Mouse (Mus musculus): ENCODE measurements around the gene Tgfb1i1. TPM values are rescaled to one million over a fixed set of nuclear protein-coding genes. Genes with fewer than 3 reads are reported as not detected.
A peak's percentile ranks its signal among the peaks of the same experiment; 100 is the strongest.

Tgfb1i1 gene
- polyA plus RNA-seq, 1 experiment from 2014 or later = 111 TPM

DNA sequence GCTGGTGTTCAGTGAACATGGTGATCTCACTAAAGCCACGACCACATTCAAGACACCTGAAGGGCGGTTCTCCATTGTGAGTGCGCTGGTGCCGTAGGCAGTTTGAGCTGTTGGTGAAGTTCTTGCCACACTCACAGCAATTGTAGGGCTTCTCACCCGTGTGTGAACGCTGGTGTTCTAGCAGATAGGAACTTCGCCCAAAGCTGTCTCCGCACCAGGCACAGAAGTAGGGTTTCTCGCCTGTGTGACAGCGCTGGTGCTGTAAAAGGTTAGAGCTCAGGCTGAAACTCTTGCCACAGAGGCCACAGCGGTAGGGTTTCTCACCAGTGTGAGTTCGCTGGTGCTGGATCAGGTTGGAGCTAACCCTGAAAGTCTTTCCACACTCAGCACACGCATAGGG is 10.2 kb upstream of the Tgfb1i1 start:
- ATAC-seq = no peak
- no peak for TF ChIP-seq CTCF (IDR thresholded peaks at IDR 0.05; ENCODE audit: low read depth)
- Histone ChIP-seq H3K36me3 (ENCODE audit: control insufficient read depth, insufficient read depth) (peaks cover 20% of the 10 kb centered on the region), H3K4me1 (replicated peaks; ENCODE audit: control insufficient read depth, insufficient read depth, low read length) (no peaks in the 10 kb centered on the region), H3K4me3 (ENCODE audit: low read depth, low read length) (no peak overlapping the region), H3K9me3 (ENCODE audit: control insufficient read depth) (no peaks in the 10 kb centered on the region), H3K27me3 (replicated peaks; ENCODE audit: control insufficient read depth, insufficient read depth, low read length) (no peaks in the 10 kb centered on the region), H3K4me2 (replicated peaks; ENCODE audit: low read depth) (peak overlapping the region; percentile 81), H3K9ac (ENCODE audit: low read depth, low read length) (no peak overlapping the region), H3K27ac (ENCODE audit: low read depth, low read length) (0 out of 2 replicates have a peak overlapping the region, but pooled peaks have one; percentile 99)
- WGBS = 92% methylated on average over 13 of the region's 13 CpGs

DNA sequence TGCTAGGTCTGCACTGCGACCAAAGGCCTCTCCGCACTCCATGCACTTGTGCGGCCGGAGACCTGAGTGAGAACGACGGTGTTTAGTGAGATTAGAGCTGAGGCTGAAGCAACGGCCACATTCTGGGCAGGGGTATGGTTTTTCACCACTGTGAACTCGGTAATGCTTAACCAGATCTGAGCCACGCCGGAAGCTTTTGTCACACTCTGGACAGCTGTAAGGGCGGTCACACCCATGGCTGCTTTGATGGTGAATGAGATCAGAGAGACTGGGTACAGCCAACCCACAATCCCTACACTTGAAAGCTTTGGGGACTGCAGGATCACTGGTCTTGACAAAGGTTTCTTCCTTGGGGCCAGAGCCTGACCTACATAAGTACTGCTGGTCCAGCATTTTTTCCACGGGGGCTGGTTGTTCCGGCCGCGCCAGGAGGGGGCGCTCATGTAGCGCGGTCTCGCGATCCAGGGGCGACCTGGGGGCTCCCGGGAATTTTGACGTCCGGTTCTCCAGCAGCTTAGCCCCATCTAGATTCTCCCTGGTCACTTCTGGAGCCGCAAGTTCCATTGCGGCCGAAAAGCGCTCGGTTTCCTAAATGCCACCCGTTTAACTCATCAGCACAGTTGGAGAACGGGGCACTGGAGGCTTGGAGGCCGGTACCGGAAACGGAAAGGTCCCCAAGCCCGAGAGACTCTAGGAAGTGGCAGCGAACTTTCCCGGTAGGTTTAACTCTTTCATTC is 9.6 kb upstream of the Tgfb1i1 start, which contains the start of gene Armc5:
Armc5 (plus strand) TSS at position 487 of the 737 bp plus-strand sequence.
- no peaks in the 10 kb centered on the region for H3K27me3 ChIP-seq (replicated peaks; ENCODE audit: control insufficient read depth, insufficient read depth, low read length)
- H3K4me2 ChIP-seq (replicated peaks; ENCODE audit: low read depth) = peak within 1 kb of the TSS; percentile 81
- H3K9me3 ChIP-seq (ENCODE audit: control insufficient read depth) = no peaks in the 10 kb centered on the region
- TF ChIP-seq CTCF (IDR thresholded peaks at IDR 0.05; ENCODE audit: low read depth) = peak; percentile 93
- 20% methylated on average over 37 of the region's 37 CpGs for WGBS
- peak within 1 kb of the TSS; percentile 76 for H3K4me3 ChIP-seq (ENCODE audit: low read depth, low read length)
- H3K27ac ChIP-seq (ENCODE audit: low read depth, low read length) = peak within 1 kb of the TSS; percentile 99
- peak within 1 kb of the TSS; percentile 85 for H3K9ac ChIP-seq (ENCODE audit: low read depth, low read length)
- H3K36me3 ChIP-seq (ENCODE audit: control insufficient read depth, insufficient read depth) = peaks cover 26% of the 10 kb centered on the region
- H3K4me1 ChIP-seq (replicated peaks; ENCODE audit: control insufficient read depth, insufficient read depth, low read length) = no peaks in the 10 kb centered on the region
- ATAC-seq = peak; percentile 45

DNA sequence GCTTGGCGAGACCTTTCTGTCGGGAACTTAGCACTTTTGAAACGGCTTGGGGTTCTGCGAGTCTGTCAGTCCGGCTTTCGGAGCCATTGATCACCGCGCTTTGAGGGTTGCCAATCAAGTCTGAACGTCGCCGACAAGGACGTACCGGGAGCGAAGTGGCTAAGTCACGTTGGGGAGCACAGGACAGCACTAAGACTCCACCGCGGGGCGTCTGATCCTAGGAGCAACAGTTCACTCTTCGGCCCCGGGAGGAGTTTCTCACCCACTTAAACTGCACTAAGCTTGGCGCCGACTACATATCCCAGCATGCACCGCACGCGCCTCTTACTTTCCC is 9.1 kb upstream of the Tgfb1i1 start:
- ATAC-seq = no peak
- Histone ChIP-seq H3K4me3 (ENCODE audit: low read depth, low read length) (peak overlapping the region; percentile 76), H3K9ac (ENCODE audit: low read depth, low read length) (peak overlapping the region; percentile 85), H3K27ac (ENCODE audit: low read depth, low read length) (peak overlapping the region; percentile 99), H3K4me1 (replicated peaks; ENCODE audit: control insufficient read depth, insufficient read depth, low read length) (no peaks in the 10 kb centered on the region), H3K9me3 (ENCODE audit: control insufficient read depth) (no peaks in the 10 kb centered on the region), H3K4me2 (replicated peaks; ENCODE audit: low read depth) (peak overlapping the region; percentile 81), H3K27me3 (replicated peaks; ENCODE audit: control insufficient read depth, insufficient read depth, low read length) (no peaks in the 10 kb centered on the region), H3K36me3 (ENCODE audit: control insufficient read depth, insufficient read depth) (peaks cover 32% of the 10 kb centered on the region)
- no peak for TF ChIP-seq CTCF (IDR thresholded peaks at IDR 0.05; ENCODE audit: low read depth)
- under 1% methylated on average over 25 of the region's 25 CpGs for WGBS

GRCm38 (mm10) chr7:128237927-128238778 is 8.5 kb upstream of the Tgfb1i1 start, which contains the start of gene 9130023H24Rik:
Gene 9130023H24Rik, minus strand, starts transcription at chr7:128238031.
- H3K36me3 ChIP-seq (ENCODE audit: control insufficient read depth, insufficient read depth) = peaks cover 34% of the 10 kb centered on the region
- peak; percentile 90 for ATAC-seq
- peak within 1 kb of the TSS; percentile 81 for H3K4me2 ChIP-seq (replicated peaks; ENCODE audit: low read depth)
- no peaks in the 10 kb centered on the region for H3K27me3 ChIP-seq (replicated peaks; ENCODE audit: control insufficient read depth, insufficient read depth, low read length)
- H3K9me3 ChIP-seq (ENCODE audit: control insufficient read depth) = no peaks in the 10 kb centered on the region
- peak; percentile 60 for TF ChIP-seq CTCF (IDR thresholded peaks at IDR 0.05; ENCODE audit: low read depth)
- H3K4me3 ChIP-seq (ENCODE audit: low read depth, low read length) = peak within 1 kb of the TSS; percentile 76
- peak within 1 kb of the TSS; percentile 99 for H3K27ac ChIP-seq (ENCODE audit: low read depth, low read length)
- WGBS = under 1% methylated on average over 70 of the region's 72 CpGs
- H3K4me1 ChIP-seq (replicated peaks; ENCODE audit: control insufficient read depth, insufficient read depth, low read length) = no peaks in the 10 kb centered on the region
- H3K9ac ChIP-seq (ENCODE audit: low read depth, low read length) = peak within 1 kb of the TSS; percentile 85

DNA sequence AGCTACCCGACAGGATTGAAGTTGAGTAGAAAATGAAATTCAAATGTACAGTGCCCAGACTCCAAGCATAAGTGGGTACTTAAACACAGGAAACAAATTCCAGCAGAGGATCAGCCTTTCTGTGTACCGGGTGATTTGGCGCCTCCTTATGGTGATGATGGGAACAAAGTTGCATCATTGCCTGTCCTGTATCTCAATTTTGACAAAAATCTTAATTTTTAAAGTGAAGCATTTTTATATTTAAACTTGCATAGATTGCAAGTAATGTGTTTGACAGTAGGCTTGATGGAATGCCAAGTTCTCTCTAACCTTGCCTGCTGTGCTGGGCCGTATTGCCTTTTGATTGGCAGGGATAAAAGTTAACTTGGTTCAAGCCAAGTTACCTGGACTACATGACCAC is 7.6 kb upstream of the Tgfb1i1 start:
- Histone ChIP-seq H3K27me3 (replicated peaks; ENCODE audit: control insufficient read depth, insufficient read depth, low read length) (no peaks in the 10 kb centered on the region), H3K9ac (ENCODE audit: low read depth, low read length) (no peak overlapping the region), H3K36me3 (ENCODE audit: control insufficient read depth, insufficient read depth) (peaks cover 38% of the 10 kb centered on the region), H3K4me3 (ENCODE audit: low read depth, low read length) (peak overlapping the region; percentile 76), H3K9me3 (ENCODE audit: control insufficient read depth) (no peaks in the 10 kb centered on the region), H3K27ac (ENCODE audit: low read depth, low read length) (peak overlapping the region; percentile 99; the same call in 1 of the 2 replicates), H3K4me2 (replicated peaks; ENCODE audit: low read depth) (peak overlapping the region; percentile 81), H3K4me1 (replicated peaks; ENCODE audit: control insufficient read depth, insufficient read depth, low read length) (no peaks in the 10 kb centered on the region)
- no peak for ATAC-seq
- WGBS = 18% methylated on average over 4 of the region's 4 CpGs
- peak; percentile 79 for TF ChIP-seq CTCF (IDR thresholded peaks at IDR 0.05; ENCODE audit: low read depth)

- no peak for ATAC-seq
- Histone ChIP-seq H3K9me3 (ENCODE audit: control insufficient read depth) (no peaks in the 10 kb centered on the region), H3K4me1 (replicated peaks; ENCODE audit: control insufficient read depth, insufficient read depth, low read length) (no peaks in the 10 kb centered on the region), H3K27ac (ENCODE audit: low read depth, low read length) (no peak overlapping the region), H3K9ac (ENCODE audit: low read depth, low read length) (no peak overlapping the region), H3K36me3 (ENCODE audit: control insufficient read depth, insufficient read depth) (peaks cover 48% of the 10 kb centered on the region), H3K27me3 (replicated peaks; ENCODE audit: control insufficient read depth, insufficient read depth, low read length) (no peaks in the 10 kb centered on the region), H3K4me3 (ENCODE audit: low read depth, low read length) (no peak overlapping the region), H3K4me2 (replicated peaks; ENCODE audit: low read depth) (no peak overlapping the region)
- 95% methylated on average over 27 of the region's 27 CpGs for WGBS
- TF ChIP-seq CTCF (IDR thresholded peaks at IDR 0.05; ENCODE audit: low read depth) = no peak
Observed at GRCm38 (mm10) chr7:128240131-128240784, 6.4 kb upstream of the Tgfb1i1 start.
